Mouse (Mus musculus) bone marrow, adult 2 months (tissue): ENCODE measurements around the gene Rpap3.

Experiments
- CTCF ChIP-seq: fragments of 200-500 bp; IDR thresholded peaks from 2 replicates; pipeline ENCODE4 v1.5.1; 2011; ENCODE audit warnings: low read length, control low read depth; ENCODE audit not compliant: control insufficient read depth, insufficient read depth
- POLR2A ChIP-seq: fragments of 200-500 bp; IDR thresholded peaks from 2 replicates; pipeline ENCODE4 v1.6.1; 2011; ENCODE audit warnings: low read depth, mild to moderate bottlenecking, control low read depth, low read length, borderline replicate concordance; ENCODE audit not compliant: control insufficient read depth

GRCm38 (mm10) chr15:97752491-97752890 lies 46.9 kb upstream of the Rpap3 start:
- TF ChIP-seq CTCF: no peak
- no peak for TF ChIP-seq POLR2A
